Mouse (Mus musculus): ENCODE results near the gene Tnnt3. TPM values are rescaled to one million over a fixed set of nuclear protein-coding genes. Genes with fewer than 3 reads are reported as not detected.

Gene Tnnt3
- polyA plus RNA-seq (2012; rRNA removed; ENCODE audit: low replicate concordance), result not detected in 2 replicates

DNA sequence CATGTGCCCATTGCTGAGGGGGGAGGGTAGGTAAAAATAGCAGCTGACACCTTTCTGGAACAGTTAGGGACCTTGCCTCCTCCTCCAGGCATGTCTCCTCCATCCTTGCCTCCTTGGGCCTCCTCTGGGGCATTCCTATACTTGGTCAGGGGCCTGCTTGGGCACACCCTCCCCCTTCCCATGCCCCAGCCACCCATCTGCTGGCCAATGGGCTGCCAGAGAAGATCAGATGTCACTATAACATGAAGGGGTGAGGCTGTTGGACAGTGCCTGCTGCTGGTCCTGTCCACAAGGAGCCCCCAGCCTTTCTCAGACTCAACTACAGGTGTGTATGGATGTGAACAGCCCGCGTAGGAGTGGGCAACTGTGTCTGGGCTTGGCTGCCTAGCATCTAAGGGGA lies at the start of gene Tnnt3:
Tnnt3 (plus strand) TSS at position 262 of the 400 bp plus-strand sequence.

GRCm38 (mm10) chr7:142460636-142461077 lies 38.0 kb upstream of the Tnnt3 start, which contains the start of gene Lsp1:
Lsp1 (plus strand) TSS chr7:142460809.

GRCm38 (mm10) chr7:142532671-142533058 lies 34.0 kb downstream of the Tnnt3 start, which contains the start of gene Mrpl23:
Mrpl23 (plus strand) TSS chr7:142532686.

Other genes starting within 250 kb of the Tnnt3 start
- gene Gm2431, start 240.5 kb upstream of the Tnnt3 start, polyA plus RNA-seq (2012; rRNA removed; ENCODE audit: low replicate concordance), result not detected in 2 replicates
- gene Gm4559, start 224.5 kb upstream of the Tnnt3 start, polyA plus RNA-seq (2012; rRNA removed; ENCODE audit: low replicate concordance), result not detected in 2 replicates
- not detected in 2 replicates for gene Krtap5-1, start 201.7 kb upstream of the Tnnt3 start, polyA plus RNA-seq (2012; rRNA removed; ENCODE audit: low replicate concordance)
- gene Krtap5-4, start 195.3 kb upstream of the Tnnt3 start, polyA plus RNA-seq (2012; rRNA removed; ENCODE audit: low replicate concordance), result not detected in 2 replicates
- gene Ifitm10, start 125.1 kb upstream of the Tnnt3 start, polyA plus RNA-seq (2012; rRNA removed; ENCODE audit: low replicate concordance), result 2.2 and 4.4 TPM in 2 replicates
- not detected in 2 replicates for gene Gm49369, start 116.2 kb upstream of the Tnnt3 start, polyA plus RNA-seq (2012; rRNA removed; ENCODE audit: low replicate concordance)
- 219 and 317 TPM in 2 replicates for gene Ctsd, start 110.8 kb upstream of the Tnnt3 start, polyA plus RNA-seq (2012; rRNA removed; ENCODE audit: low replicate concordance)
- gene Syt8, start 64.0 kb upstream of the Tnnt3 start, polyA plus RNA-seq (2012; rRNA removed; ENCODE audit: low replicate concordance), result 1.8 and 119 TPM in 2 replicates
- 0.20 and 1.7 TPM in 2 replicates for gene Tnni2, start 57.0 kb upstream of the Tnnt3 start, polyA plus RNA-seq (2012; rRNA removed; ENCODE audit: low replicate concordance)
- gene Lsp1, start 38.0 kb upstream of the Tnnt3 start, polyA plus RNA-seq (2012; rRNA removed; ENCODE audit: low replicate concordance), result 33.4 and 47.1 TPM in 2 replicates
- gene Mrpl23, start 33.9 kb downstream of the Tnnt3 start, polyA plus RNA-seq (2012; rRNA removed; ENCODE audit: low replicate concordance), result 2.5 and 3.5 TPM in 2 replicates
- 11.0 and 22.4 TPM in 2 replicates for gene Igf2, start 168.0 kb downstream of the Tnnt3 start, polyA plus RNA-seq (2012; rRNA removed; ENCODE audit: low replicate concordance)
- gene Gm49394, start 171.1 kb downstream of the Tnnt3 start, polyA plus RNA-seq (2012; rRNA removed; ENCODE audit: low replicate concordance), result 0.04 TPM in 2 replicates
- gene Ins2, start 244.5 kb downstream of the Tnnt3 start, polyA plus RNA-seq (2012; rRNA removed; ENCODE audit: low replicate concordance), result 1.2 and 543 TPM in 2 replicates